Mouse (Mus musculus) erythroblast, embryonic 14.5 days (primary cell): ENCODE measurements around the gene Cox7a1.

ENCODE experiments used
- GATA1 ChIP-seq: IDR thresholded peaks from 2 replicates; pipeline ENCODE4 v1.6.1; 2012; ENCODE audit warnings: low read length, inconsistent platforms, mixed read lengths
- TAL1 ChIP-seq: IDR thresholded peaks from 3 replicates; pipeline ENCODE4 v1.6.1; 2012; ENCODE audit warnings: low read length, inconsistent platforms, mixed read lengths

DNA sequence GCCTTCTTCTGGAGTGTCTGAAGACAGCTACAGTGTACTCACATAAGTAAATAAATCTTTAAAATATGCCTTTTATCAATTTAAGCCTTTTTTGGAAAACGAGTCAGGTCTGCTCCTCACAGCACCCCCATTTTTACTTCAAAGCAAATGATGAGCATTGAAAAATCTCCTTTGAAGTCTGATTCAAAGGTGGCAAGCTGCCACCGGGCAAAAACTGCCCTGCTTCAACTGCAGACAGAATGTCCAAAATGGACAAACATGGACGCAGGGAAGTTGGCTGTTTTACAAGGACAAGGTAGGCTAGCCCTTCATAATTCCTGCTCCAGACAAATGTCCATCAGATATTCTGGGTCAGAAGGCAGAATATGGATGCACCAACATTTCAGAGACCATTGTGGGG lies 37.5 kb downstream of the Cox7a1 start:
- TF ChIP-seq TAL1 (no peak), GATA1 (no peak)
